Mouse (Mus musculus): ENCODE measurements around the gene Sox30.
A peak's percentile ranks its signal among the peaks of the same experiment; 100 is the strongest.

Gene Sox30

DNA sequence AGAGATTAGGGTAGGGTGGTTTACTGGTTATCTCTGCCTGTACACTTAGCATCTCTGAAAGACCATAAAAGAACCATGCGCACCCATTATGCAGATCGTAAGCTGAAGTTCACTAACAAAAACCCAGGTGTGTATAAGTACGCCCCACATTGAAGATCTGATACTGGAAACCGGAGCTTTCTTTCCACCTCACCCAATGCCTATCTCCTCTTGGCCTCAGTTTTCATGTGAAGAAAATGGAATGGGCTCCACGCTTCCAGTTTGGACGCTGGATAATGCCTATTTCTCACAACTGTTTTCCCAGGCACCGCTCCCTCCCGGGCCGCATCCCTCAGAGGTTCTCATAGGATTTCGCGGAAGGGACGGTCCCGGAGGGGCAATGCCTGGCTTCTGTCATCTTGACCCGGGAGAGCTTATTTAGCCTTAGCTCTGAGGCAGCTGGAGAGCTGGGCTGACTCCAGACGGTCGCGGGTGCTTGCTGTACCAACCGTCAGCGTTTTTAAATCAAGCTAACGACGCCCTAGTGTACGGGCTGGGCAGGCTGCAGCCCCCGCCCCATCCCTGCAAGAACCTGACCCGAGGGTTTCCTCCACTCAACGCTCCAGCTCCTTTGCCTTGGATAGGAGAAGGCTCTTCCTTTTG, 76.8 kb downstream of the Sox30 start:
- peak; percentile 64 for DNase-seq

DNA sequence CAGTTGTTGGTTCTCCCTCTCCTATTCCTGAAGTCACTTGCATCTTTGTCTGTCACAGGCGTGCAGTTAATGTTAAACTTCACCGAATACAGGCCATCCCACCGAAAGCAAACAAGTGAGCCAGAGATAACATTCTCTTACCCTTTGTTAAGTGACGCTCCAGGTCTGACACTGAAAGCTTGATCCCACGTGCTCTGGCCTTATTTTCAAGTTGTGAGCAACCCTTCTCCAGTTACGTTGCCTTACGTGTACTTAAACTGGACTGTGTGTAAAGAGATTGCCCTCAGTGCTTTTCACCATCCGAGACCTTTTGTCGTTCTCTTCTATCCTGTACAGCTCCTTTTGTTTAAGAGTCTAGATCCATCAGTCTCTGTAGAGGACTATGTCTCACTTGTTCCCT, 77.9 kb downstream of the Sox30 start:
- DNase-seq, result no peak

DNA sequence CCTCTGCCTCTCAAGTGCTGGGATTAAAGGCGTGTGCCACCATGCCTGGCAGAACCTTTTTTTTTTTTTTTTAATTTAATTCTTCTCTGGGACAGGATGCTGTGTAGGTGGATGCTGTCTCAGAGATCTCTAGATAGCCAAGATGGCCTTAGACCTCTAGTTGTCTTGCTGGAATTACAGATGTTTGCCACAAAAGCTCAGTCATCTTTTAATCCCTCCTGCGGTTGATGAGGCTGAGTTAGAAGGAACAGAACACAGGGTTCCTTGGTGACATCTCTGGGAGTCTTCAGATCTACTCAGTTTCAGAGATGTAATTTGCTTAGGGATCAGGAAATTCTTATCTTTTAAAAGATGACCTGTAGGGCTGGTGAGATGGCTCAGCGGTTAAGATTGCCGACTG, 78.8 kb downstream of the Sox30 start:
- DNase-seq, result no peak

DNA sequence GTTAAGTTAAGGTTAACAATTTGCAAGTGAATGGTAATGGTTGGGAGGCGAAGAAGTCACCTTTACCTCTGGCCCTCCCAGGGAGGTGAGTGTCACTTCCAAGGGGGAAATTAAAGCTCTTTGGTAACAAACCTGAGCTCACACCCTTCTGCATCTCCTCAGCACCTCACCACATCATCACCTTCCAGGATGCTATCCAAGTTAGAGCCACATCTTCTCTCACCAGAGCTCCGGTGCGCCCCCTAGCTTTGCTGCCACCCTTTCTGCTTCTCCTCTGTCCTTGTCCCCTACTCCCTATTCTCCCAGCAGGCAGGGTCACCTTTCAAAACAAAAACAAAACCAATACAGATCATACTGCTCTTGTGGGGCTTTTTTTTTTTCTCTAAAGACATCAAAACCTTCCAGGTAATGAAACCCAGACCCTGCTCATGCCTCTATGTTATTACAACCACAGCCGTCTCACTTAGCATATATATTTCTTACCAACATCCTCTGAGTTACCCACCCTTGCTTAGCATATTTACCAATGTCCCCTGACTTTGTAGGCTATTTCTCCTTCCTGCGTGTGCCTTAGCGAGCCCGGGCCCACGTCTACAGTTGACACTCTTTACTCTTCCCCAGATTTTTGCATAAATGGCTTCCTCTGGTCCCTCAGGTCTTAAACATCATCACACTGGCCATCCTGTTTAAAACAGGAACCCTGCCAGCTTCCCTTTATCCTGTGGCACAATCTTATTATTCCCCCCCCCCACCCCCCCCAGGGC, 80.0 kb downstream of the Sox30 start:
- peak; percentile 46 for DNase-seq

DNA sequence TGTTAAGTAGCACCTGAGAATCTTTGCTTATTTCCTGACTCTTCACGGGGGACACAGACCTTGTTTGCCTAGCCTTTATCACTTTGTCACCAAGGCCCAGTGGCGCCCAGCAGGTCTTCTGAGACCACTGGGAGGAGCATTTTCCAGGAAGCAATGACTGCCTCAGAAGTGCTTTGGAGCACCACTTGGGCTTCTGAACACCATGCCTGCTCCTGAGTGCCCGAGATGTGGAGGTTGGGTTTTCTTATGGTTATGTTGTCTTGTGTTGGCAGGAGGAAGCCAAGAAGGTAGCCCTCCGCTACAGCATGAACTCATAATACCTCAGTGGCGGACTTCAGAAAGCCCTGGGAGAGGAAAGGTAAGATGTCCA, 80.5 kb downstream of the Sox30 start:
- no peak for DNase-seq

DNA sequence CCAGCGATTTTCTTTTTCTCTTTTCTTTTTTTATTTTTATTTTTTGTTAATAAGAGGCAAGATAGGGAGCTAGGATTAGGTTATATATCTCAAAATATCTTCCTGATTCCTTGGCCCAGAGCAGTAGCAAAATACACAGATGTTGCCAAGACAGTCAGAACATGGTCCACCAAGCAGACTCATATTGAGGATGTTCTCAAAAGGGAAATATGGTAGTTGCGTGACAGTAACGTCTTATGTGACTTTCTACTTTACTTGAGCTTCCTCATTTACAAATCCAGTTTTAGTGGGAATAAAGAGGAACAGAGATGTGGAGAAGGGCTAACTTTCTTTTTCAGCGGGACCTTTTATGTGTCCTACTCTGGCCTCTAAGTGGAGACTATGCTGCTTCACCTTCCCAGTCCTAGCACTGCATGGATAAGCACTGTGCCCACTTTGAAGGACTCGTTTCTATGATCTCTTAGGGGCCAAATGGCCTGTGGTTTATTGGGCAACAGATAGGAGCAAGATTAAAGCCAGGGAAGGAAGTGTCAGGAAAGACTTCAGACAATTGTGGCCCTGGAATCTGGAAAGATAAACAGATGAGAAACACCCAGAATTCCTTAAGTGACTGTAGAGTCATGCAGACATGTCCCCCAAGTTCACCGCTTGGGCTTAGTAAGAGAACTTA, 81.8 kb downstream of the Sox30 start:
- no peak for DNase-seq

DNA sequence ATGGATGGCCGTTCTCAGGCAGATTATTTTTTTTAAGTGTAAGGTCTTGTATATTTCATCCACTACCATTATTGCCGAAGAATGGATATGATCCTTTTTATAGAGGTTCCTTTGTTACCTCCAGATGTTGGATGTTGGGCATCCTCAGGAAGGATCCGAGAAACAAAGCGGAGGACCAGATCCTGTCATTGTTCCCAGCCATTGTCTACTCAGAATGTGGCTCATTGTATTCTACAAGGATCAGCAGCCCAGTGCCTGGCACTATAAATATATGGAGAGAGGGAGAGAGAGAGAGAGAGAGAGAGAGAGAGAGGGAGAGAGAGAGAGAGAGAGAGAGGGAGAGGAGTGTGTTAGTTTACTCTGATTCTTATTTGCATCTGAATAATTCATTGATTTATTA, 82.5 kb downstream of the Sox30 start:
- no peak for DNase-seq

DNA sequence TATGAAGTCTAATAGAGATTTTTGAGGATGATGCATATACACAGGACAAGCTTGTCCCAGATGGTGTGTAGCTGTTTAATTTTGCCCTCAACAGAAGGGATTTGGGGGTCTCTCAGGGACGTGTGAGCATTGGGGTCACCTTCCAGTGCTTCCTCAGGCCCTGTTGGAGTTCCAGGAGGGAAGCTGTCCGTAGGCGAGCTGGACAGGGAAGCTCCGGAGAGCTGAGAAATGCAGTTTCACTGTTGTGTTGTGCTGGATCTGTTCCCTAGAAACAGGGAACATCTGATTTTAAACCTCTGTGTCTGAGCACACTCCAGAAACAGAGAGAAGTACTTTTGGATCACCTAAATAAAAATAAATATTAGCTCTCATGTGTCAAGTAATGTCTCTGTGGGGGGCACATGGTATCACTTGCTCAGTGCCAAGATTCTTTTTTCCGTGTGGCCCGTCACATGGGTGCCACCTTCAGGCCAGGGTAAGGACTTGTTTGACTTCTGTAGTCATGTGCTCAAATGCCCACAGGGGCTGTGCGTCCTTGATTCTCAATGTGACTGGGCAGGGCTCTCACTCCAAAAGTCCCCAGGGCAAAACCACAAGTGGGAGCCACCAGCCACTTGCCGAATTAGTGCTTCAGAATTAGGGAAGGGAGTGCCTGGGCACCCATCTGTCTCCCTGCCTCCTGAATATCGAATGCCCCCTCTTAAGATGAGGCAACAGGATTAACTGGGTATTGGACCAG, 83.1 kb downstream of the Sox30 start:
- DNase-seq, result peak; percentile 36

DNA sequence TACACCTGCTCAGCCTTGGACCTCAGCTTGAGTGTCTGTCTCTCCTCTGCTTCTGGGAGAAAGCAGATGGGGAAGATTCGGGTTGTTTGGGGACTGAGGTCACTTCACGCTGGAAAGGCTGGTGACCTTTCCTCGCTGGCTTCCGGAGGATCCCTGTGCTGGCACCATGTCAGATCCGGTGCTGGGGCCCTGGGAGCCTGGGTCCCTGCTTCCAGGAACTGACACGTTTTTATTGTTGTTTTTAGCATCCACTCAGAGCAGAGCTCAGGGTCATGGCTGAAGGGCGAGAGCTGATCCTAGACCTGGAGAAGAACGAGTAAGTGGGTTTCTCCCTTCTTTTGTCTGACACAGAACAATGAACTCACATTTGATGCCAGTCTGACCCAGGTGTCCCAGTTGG, 84.7 kb downstream of the Sox30 start:
- DNase-seq, result peak; percentile 78

DNA sequence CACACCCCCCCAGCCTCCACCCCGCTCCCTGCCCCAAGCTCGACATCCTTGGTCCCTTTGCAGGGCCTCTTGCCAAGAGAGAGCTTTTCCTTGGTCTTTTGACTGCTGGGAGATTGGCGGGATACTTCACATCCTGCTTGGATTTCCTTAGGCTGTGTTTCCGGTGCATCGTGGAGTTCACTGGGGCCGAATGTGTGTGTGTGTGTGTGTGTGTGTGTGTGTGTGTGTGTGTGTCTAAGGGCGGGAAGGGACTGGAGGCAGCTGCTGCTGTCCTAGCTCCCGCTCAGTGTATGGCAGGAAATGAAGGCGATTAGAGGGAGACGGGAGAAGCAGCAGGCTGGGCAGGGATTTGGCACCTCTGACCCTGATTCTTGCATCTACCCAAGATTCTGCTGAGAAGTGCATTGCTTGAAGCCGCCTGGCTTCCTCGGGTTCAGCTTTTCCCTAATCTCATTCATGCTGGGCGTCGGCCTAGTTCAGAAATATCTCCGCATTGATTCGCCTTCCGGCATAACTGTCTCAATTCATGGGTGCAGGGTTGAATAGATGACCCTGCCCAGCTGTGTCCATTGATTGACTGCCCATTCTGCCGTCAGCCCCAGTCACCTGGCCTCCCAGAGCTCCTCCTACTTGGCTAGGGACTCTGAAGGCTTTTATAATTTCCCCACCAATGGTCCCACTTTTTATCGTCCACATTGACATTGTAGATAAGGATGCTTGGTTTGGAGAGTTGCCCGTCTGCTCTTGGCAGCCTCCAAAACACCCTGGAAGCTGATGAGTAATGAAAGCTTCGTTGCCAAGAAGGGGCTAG, 85.3 kb downstream of the Sox30 start:
- DNase-seq, result peak; percentile 88

All from kidney, postnatal 10 days (tissue).